Mouse (Mus musculus): Measurements from ENCODE around the gene Gp5.
A peak's percentile ranks its signal among the peaks of the same experiment; 100 is the strongest.
"Not testable (repeated sequence)": the region's sequence is repeated elsewhere in the genome, so short reads cannot be mapped to it uniquely, and the experiment has no call there.

The Gp5 gene

GRCm38 (mm10) chr16:30310647-30311046 is at the start of gene Gp5:
Gene Gp5, minus strand, starts transcription at chr16:30310779.
- DNase-seq: no peak

DNA sequence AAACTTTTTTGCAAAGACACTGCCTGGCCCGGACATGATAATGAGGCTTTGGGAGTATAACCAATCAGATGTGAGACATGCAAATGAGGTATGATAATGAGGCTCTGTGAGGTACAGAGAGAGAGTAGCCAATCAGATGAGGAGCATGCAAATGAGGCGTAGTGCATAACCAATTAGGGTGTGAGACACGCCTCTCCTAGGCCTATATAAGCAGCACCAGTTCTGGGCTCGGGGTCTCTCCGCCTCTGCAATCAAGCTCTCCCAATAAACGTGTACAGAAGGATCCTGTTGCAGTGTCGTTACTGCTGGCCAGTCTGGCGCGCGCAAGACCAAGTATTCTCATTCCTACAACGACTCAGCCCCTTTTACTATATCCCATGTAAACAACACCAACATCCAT is 42.9 kb upstream of the Gp5 start:
- DNase-seq: not testable (repeated sequence)

GRCm38 (mm10) chr16:30314236-30314635 is 3.7 kb upstream of the Gp5 start:
- peak; percentile 35 for DNase-seq

DNA sequence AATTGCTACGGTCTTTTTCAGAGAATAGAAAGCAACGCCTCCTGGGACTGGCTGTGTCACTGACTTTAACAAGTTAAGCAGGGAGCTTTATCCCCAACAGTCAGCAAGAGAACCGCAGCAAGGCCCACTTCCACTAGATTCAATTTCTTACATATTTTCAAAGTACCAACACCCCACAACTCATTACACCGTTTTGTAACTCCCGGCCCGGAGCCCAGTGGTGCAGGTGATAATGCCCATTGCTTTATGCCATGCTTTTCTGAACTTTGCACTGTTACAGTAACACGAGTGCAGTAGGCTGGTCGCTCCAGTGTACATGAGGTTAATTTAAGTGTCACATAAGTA is 436 bp downstream of the Gp5 start:
- no peak for DNase-seq

DNA sequence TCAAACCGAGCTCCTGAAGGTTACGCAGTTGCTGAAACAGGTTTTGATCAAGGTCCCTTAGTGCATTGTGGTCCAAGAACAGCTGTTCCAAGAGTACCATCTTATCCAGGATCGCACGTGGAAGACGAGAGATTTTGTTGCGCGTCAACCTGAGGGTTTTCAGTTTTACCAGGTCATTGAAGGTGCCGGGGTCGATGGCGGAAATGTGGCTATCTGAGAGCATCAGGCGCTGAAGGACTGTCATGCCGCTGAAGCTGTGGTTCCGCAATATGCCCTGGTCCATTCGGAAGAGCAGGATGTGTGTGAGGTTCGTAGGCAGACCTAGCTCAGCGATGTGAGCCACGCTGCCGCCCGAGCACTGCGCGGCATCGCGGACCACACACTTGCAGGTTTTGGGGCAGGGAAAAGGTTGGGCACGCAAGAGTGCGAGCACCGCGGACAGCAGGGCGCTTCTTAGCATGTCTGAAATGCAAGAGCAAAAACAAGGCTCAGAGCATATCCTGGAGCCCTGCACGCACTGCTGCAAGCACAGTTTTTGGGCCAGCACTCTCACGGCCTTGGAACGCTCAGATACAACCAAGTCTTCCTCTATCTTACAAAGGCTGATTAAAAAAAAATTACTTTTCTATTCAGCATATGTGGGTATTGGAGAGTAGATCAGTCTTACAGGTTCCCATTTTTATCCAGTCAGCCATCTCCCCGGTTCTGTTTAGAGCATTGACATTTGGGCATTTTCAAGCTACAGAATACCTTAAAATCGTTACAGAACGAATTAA is 996 bp downstream of the Gp5 start:
- peak; percentile 15 for DNase-seq

DNA sequence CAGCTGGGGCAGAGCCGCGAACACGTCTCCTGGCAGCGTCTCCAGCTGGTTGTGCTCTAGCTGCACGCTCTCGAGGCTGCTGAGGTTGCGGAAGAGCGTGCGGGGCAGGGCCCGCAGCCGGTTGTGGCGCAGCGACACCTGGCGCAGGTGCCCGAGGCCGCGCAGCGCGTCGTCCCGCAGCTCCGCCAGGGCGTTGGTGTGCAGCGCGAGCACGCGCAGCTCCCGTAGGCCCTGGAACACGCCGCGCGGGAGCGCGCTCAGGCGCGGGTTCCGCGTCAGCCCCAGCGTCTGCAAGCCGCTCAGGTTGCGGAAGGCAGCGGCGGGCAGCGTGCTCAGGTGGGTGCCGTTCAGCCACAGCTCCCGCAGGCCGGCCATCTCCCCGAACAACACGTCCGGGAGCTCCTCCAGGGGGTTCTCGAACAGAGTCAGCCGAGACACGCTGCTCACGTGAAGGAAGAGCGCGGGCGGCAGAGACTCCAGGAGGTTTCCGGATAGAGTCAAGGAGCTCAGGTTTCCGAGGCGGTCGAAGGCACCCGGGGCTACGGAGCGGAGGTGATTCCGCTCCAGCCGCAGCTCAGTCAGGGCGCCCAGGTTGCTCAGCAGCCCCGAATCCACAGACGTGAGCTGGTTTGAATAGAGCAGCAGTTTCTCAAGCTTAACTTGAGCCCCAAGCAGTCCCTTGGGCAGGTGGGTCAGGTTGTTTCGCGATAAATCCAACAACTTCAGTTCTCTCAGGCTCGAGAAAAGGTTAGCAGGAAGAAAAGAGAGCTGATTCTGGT is 1.8 kb downstream of the Gp5 start:
- DNase-seq: peak; percentile 24

DNA sequence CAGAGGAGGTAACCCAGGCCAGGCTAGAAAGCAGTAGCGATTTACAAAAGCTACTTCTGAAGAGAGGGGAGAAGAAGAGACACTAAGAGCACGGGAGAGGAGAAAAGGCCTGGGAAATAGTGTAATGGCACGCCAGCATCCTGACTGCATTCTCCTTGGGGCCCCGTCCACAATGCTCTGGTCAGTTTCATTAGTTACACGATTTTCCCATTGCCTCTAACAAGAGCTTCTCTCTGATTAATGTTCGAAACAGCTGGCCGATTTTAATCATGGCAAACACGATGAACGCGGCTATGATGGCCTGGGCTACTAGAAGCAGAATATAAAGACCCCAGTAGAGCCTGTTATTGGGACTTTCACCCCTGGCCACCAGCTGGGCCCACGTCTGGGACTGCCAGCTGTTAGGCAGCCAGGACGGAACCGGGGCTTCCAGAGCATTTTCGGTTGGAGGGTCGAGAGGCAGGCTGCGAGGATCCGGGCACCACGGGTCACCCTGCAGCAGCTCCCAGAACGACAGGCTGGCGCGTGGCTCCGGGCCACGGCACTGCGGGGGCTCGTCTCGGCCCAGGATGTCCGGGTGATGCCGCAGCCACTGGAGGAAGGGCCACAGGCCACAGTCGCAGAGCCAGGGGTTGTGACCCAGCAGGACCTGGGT is 2.5 kb downstream of the Gp5 start:
- DNase-seq: peak; percentile 11

GRCm38 (mm10) chr16:30307306-30307705 is 3.3 kb downstream of the Gp5 start:
- DNase-seq: no peak

DNA sequence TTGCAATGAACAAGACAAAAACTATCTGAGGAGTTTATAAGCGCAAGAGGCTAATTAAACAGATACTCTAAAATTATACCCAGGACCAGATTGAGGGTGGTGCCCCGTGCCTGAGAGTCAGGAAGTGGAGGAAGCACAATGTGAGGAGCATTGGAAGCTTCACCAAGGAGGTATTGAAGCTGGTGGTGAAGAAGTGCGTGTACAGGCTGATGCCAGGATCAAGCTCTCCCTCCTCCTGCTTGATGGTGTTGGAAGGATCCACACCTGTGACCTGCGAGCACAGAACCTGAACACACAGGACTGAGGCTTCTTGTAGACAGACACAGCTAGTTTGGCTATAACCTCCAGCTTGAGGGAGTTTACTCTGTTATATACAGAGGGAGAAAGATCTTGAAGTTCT is 4.5 kb downstream of the Gp5 start:
- no peak for DNase-seq

DNA sequence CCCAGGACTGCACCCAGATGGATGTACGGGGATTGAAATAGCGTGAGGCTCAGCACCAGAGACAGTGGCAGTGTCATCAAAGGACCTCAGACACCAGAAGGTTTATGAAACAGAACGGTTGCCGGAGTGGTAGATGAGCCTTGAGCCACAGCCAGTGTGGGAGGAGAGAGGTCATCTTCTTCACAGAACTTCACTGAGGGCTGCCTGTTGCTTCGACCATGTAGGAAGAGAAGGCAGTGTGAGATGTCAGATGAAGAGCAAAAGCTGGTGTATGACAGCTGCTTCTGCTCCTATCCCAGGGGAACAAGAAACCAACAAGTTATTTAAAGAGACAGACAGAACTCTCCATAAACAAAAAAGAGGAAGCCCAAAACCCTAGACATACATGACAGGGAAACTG is 6.3 kb downstream of the Gp5 start:
- DNase-seq: peak; percentile 56

DNA sequence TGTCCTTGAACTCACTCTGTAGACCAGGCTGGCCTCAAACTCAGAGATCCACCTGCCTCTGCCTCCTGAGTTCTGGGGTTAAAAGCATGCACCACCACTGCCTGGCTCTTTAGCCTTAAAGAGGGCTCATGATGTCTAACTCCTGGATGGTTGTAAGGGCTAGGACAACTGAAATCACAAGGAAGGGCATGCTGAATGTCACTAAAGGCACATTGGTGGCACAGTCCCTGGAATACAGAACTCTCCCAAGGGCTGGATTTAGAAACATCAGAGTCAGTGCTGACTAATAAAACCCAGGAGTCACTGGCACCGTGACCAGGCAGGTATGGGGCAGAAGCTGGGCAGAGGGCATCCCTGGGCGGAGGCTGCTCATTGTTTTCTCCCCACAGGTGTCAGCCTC is 7.2 kb downstream of the Gp5 start:
- DNase-seq: no peak

DNA sequence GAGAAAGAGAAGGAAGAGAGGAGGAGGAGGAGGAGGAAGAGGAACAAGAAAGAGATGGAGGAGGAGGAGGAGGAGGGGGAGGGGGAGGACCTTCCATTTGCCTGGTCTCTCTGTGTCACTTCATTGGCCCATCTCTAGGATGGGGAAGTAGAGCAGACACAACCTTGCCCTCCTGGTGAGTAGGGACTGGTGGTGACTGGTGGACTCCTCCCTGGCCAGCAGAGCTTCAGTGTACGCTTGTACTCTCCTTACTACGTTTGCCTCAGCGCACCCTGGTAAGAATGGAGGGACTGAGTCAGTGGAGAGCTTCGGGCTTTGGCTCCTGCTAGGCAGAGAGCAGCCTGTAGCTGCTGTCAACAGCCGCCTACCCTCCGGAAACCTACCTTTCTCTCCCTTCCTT is 7.9 kb downstream of the Gp5 start:
- no peak for DNase-seq

DNA sequence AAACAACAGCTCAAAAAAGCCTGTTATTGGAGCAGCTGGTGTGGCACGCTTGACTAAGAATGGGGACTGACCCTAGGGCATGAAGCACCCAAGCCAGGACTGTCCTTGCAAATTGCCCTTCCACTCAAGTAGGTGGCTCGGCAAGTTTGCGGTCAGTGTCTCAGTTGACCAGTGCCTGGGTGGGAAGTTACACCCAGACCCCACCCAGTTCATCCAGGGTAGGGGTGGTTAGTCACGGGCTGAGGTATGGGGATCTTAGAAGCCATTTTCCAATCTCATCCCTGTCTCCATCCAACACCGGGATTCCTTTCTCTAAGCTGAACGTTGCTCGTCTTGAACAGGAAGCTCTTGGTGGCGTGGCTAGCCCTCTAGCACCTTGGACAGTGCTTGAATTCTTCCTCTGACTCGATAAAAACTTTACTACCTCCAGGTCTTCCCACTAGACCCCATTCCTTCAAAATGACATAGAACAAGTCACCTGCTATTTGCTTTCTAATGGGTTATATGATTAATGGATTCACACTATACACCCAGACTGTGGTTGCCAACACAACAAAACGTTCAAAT is 10.8 kb downstream of the Gp5 start:
- DNase-seq: no peak

DNA sequence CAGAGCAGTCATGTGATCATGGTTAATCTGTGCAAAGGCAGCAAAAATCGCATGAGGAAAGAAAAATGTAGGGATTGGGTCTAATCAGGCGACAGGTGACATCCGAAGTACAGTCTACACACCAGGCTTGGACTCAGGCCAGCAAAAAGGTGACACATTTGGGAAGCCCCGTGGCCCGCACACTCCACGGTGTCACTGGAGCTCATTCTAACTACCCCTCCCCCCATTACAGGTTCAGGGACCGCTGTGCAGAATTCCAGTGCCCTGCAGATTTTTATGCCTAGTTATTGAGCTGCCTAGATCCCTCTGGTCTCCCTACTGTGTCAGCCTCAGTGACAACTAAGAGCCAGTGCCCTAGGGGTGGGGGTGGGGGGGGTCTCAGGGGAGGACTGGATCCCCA is 13.1 kb downstream of the Gp5 start:
- no peak for DNase-seq

DNA sequence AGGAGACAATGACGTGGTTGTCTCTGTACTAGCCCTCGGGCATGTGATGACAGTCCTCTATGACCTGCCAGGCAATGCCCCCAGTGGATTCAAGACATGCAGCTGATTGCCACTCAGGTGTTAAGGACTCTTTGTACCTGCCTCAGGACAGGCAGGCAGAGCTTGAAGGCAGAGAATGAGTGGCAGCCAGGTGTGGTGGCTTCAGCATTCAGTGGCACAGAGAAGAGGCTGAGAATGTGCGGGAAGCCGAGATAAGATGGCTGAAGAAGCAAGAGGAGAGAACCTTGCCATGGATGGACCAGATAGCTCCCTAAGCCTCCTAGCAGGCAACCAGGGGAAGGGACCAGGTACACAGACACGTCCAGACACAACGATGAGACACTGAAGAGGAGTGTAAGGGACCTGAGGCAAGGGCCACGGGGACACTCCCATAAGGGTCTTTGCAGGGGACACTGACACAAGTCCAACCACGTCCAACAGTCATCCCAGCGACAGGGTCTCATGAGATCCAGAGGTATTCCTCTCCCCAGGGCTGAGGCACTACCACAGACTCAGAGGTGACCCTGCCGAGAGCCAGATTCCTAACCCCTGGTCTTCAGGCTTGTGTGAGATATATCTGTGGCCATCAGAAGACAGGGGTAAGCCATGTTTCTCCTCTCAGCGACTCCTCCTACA is 13.8 kb downstream of the Gp5 start:
- DNase-seq: no peak

- no peak for DNase-seq
These were observed 15.5 kb downstream of the Gp5 start for GRCm38 (mm10) chr16:30295106-30295505.

DNA sequence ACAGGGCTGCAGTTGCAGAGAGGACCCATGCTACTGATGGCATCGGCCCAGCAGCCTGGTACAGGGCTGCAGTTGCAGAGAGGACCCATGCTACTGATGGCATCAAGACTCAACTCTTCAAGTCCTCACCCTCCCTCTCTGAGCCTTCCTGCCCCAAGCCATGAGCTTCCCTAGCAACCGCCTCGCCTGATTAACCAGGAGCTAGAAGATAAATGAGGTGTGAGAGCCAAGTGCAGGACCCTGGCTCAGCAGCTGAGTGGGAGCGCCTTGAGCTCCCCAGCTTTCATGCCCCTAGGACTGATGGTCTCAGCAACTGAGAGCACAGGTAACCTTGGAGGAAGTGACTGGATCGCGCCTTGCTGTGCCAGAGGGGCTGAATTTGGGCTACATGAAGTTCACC is 20.1 kb downstream of the Gp5 start:
- no peak for DNase-seq

- DNase-seq: no peak
These were observed 24.9 kb downstream of the Gp5 start for GRCm38 (mm10) chr16:30285701-30286100.

DNA sequence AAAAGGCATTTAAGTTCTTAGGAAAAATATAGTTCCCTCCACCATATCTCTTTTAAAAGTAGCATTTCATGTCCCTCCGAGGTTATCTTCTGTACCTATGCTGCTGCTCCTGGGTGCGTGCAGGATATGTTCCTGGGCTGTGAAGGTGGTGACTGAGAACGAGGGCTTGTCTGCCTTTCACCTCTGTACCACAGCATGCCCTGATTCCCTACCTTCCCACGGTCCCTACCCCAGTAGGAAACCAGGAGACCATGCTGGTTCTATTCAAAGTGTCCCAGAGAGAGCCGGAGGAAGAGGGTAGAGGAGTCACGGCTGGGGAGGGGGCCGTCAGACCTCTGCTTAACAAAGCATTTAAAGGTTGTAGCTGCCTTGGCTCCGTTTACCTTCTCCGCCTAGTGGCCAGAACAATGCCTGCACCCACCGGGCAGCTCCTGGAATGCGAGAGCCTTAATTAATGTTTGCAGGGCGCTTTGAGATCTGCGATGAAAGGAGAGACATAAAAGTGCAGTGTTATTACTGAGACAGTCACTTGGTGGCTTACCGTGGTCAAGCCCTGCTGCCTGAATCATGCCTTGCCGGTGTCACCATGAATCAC is 26.7 kb downstream of the Gp5 start:
- peak; percentile 51 for DNase-seq

DNA sequence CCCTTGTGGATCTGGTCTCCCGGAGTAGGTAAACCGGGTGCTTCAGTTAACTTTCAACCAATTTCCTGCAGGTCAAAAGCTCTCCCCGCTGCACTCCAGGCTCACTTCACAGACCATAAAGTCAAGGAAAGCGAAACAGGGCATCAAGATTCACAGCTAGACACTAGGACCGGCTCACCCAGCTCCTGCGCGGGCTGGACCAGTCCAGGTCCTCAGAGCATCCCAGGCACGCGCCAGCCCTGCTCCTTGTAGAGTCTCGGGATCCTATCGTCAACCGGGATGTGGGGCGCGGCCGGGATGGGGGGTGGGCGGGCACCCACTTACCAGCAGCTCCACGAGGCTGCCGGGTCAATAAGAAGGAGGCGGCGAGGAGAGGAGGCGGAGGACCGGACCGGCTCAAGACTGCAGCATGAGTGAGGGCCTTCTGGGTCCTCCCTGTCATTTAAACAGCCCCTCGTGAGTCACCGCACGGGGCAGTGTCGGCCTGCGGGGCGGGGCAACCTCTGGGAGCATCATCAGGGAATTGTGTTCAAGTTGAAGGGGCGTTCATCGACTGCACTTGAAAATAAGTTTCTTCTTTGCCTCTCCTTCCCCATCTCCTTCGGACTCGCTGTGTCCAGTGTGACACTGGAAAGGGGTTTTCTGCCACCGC is 27.6 kb downstream of the Gp5 start, which contains the start of gene Lrrc15:
TSS of gene Lrrc15 (minus strand) at position 413 of the 652 bp plus-strand sequence.
- DNase-seq: no peak

GRCm38 (mm10) chr16:30280676-30281297 is 29.8 kb downstream of the Gp5 start:
- no peak for DNase-seq

Measured in lung, postnatal 36 days (tissue).